Mouse (Mus musculus) urinary bladder, adult 18-20 months (tissue): ENCODE measurements around the gene Ccdc170.
A peak's percentile ranks its signal among the peaks of the same experiment; 100 is the strongest.
"Not testable (repeated sequence)": the region's sequence is repeated elsewhere in the genome, so short reads cannot be mapped to it uniquely, and the experiment has no call there.

Experiments used
- DNase-seq, 2 experiments: peaks; one replicate each; pipeline ENCODE4 v3.0.0; 2022; ENCODE audit warnings: low spot score in 2 of 2, mixed read lengths in 2 of 2

Ccdc170 gene

GRCm38 (mm10) chr10:4482355-4482754 lies at the start of gene Ccdc170:
Ccdc170 (plus strand) TSS chr10:4482502.
- no peak for DNase-seq

DNA sequence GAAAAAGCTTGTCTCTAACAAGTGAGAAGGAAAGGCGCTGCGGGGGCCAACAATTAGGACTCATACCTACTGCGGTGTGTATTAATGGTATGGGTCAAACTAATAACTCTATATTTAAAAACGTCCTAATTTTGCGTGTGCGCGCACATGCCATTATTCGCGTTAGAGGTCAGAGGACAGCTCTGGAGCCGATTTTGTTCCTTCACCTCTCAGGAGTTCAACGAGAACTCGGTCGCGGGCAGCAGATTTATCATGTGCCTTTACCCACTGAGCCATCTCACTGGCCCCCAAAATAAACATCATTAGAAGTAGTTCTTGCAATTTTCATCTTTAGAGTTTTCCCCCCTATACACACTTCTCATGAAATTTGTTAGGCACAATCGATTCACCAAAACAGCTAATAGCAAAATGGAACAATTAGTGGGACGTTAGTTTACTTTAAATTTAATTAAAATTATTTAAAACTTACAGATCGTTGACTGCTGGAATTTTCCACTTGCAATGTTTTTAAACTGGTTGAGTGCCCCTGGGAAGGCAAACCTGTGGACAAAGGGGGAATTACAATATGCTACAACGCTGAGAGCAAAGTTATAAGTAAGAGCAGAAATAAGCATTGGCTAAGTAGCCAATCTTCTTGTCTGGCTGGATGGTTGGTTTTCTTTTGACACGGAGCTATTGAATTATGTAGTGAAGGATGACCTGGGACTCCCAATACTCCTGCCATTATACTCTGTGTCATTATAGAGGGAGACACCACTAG lies 49.1 kb upstream of the Ccdc170 start:
- peak in 1 of 2 experiments; percentile 8 for DNase-seq

- not testable (repeated sequence) for DNase-seq
These were observed 48.4 kb upstream of the Ccdc170 start for GRCm38 (mm10) chr10:4433871-4434270.

DNA sequence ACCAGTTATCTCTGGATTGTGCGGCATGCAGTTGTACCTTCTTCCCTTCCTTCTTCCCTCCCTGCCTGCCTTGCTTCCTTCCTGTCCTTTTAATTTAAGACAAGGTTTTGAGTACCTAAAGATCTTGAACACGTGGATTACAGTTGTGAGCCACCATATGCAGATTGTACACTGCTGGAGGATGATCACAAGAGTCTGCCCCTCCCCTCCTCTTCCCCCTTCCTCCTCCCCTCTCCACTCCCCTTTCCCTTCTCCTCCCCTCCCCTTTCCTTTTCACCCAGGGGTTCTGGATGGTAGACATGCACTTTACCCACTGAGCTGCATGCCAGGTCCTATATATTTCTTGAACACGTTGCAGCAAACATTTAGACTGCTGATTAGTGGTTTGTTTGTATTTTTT lies 46.9 kb upstream of the Ccdc170 start:
- no peak for DNase-seq

GRCm38 (mm10) chr10:4456409-4456808 lies 25.9 kb upstream of the Ccdc170 start:
- no peak for DNase-seq

DNA sequence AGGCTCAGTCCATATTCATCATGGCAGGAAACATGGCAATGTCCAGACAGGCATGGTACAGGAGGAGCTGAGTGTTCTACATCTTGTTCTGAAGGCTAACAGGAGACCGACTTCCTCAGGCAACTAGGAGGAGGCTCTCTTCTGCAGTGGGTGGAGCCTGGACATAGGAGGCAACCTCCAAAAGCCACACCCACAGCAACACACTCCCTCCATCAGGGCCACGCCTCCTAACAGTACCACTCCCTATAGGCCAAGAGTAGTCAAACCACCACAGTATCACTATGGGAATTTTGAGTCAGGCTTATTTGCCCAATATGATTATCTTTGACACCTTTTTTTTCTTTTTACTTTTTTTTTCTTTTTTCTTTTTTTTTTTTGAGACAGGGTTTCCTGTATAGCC lies 22.1 kb upstream of the Ccdc170 start:
- DNase-seq: no peak

- DNase-seq: no peak
These were observed 16.5 kb upstream of the Ccdc170 start for GRCm38 (mm10) chr10:4465799-4466198.

DNA sequence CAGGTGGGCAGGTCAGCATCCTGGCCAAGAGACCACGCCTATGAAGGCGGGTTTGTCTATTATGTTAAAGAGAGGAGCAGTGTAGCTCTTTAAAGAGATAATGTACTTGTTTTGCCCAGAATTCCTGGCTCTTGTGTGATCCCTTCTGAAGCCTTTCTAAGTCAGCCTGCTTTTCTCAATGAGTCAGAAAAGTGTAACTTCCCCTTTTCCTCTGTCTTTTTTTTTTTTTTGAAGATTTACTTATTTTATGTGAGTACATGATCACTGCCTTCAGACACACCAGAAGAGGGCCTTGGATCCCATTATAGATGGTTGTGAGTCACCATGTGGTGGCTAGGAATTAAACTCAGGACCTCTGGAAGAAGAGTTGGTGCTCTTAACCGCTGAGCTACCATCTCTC lies 12.9 kb upstream of the Ccdc170 start:
- no peak for DNase-seq

DNA sequence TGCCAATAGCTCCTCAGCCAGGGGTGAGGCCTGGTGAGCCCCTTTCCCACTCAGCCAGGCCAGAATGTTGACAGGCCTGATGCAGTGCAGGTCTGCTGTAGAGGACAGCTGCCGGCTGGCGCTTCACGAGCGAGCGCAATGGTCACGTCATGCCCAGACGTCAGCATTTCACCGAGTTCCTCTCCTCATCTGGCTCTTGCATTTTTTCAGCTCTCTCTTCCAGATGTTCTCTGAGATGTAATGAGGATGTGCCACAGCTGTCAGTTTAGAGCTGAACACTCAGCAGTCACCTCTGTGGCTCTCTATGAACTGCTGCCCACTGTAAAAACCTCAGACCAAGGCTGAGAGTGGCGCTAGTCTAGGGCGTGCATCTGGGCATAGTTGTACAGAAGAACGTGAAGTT lies 8.7 kb upstream of the Ccdc170 start:
- DNase-seq: no peak

- DNase-seq: no peak
These were observed 6.9 kb upstream of the Ccdc170 start for GRCm38 (mm10) chr10:4475431-4475830.

GRCm38 (mm10) chr10:4476604-4477003 lies 5.7 kb upstream of the Ccdc170 start:
- DNase-seq: no peak

- DNase-seq: no peak
These were observed 1.4 kb upstream of the Ccdc170 start for GRCm38 (mm10) chr10:4480929-4481328.

GRCm38 (mm10) chr10:4481695-4482094 lies 607 bp upstream of the Ccdc170 start:
- peak in 1 of 2 experiments; percentile 6 for DNase-seq

- DNase-seq: no peak
These were observed 1.5 kb downstream of the Ccdc170 start for GRCm38 (mm10) chr10:4483848-4484247.

GRCm38 (mm10) chr10:4484986-4485385 lies 2.7 kb downstream of the Ccdc170 start:
- no peak for DNase-seq

GRCm38 (mm10) chr10:4489865-4490264 lies 7.6 kb downstream of the Ccdc170 start:
- no peak for DNase-seq

DNA sequence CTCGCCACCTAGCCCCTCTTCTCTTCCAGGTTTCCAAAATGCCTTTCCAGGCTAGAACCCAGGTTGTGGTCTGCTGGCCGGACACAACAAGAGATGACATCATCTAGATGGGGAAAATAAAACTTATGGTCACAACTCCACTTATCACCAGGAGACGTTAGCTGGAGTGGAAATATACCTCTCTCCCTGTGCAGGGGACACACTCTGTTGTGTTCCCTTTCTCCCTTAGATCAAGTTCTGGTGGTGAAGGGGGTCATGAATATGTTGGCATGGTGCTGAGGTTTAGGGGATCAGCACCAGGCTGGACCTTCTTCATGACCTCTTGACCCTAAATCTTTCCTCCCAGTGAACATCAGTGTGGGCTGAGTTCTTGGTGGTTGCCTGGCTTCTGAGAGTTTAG lies 9.0 kb downstream of the Ccdc170 start:
- DNase-seq: no peak

DNA sequence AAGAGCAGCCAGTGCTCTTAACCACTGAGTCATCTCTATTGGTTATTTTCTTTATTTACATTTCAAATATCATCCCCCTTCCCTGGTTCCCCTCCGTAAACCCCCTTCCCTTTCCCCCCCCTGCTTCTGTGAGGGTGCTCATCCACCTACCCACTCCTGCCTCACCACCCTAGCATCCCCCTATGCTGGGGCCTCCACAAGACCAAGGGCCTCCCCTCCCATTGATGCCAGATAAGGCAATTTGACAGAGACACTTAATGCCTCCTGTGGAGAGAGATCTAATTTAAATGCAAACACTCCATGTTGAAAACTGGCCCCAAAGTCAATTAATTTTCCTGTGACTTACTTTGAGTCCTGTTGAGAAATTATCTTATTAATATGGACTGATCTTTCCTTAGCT lies 9.7 kb downstream of the Ccdc170 start:
- DNase-seq: no peak

- DNase-seq: no peak
These were observed 10.6 kb downstream of the Ccdc170 start for GRCm38 (mm10) chr10:4492909-4493308.

GRCm38 (mm10) chr10:4503251-4503650 lies 20.9 kb downstream of the Ccdc170 start:
- DNase-seq: no peak

- DNase-seq: no peak
These were observed 30.4 kb downstream of the Ccdc170 start for GRCm38 (mm10) chr10:4512725-4513124.

- DNase-seq: no peak
These were observed 35.3 kb downstream of the Ccdc170 start for GRCm38 (mm10) chr10:4517614-4518013.

GRCm38 (mm10) chr10:4519645-4520044 lies 37.3 kb downstream of the Ccdc170 start:
- no peak for DNase-seq
